Mouse (Mus musculus): ENCODE data around the gene Thap4. TPM values are rescaled to one million over a fixed set of nuclear protein-coding genes. Genes with fewer than 3 reads are reported as not detected.

The Thap4 gene
- total RNA-seq, 1 experiment from 2014 or later = 59.2 TPM

DNA sequence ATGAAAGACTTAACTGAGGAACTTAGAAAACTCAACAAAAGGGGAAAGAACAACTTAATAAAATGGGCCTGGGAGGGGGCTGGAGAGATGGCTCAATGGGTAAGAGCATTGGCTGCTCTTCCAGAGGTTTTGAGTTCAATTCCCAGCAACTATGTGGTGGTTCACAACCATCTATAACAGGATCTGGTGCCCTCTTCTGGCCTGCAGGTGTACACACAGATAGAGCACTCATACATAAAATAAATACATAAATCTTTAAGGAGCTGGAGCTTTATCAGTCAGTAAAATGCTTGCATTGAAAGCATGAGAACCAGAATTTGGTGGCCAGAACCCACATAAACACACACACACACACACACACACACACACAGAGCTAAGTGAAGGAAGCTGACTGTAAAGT is 11.8 kb downstream of the Thap4 start:
- DNase-seq = no peak

DNA sequence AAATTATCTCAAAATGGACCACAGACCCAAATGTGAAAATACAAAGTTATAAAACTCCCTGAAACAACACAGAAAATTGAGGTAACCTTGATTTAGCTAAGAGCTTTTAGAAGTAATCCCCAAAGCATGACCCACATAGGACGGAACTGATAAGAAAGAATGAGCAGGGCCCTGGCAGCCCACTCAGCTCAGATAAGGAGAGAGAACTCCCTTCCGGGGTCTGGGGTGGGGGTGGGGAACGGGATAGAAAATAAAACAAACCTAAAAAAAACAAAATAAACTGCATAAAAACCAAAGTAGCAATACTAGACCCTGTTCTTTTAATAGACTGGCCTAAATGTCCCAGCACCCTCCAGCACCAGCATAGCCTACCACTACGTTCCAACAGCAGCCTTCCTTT is 12.7 kb downstream of the Thap4 start:
- DNase-seq = no peak

DNA sequence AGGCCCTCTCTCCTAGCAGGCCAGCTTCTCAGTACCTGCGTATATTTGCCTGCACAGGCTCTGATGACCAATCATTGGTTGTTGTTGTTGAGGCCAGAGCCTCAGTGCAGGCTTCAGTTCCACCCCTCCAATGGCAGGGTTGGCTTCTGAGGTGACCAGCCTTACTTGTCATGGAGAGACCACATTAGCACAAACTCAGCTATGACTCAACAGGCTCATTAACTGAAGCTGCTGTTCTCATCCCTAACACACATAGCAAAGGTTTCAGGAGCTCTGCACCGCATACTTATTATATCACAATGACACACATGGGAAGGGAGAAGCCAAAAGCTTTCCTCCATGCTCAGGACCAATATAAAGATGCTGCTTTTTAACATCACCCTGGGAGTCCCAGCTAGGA is 14.0 kb downstream of the Thap4 start:
- DNase-seq = no peak

DNA sequence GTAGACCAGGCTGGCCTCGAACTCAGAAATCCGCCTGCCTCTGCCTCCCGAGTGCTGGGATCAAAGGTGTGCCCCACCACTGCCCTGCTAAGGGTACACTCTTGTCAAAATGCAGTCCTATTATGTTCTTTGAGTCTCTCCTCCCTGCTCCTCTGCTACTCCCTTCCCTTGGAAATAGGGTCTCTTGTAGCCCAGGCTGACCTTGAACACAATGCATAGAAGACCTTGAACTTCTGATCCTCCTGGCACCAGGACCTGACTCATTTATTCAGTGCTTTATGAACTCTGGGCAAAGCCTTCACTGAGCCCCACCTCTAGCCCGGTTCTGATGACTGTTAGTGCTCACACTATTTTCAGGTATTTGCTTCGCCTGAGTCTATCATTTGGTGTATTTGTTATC is 17.0 kb downstream of the Thap4 start:
- no peak for DNase-seq

DNA sequence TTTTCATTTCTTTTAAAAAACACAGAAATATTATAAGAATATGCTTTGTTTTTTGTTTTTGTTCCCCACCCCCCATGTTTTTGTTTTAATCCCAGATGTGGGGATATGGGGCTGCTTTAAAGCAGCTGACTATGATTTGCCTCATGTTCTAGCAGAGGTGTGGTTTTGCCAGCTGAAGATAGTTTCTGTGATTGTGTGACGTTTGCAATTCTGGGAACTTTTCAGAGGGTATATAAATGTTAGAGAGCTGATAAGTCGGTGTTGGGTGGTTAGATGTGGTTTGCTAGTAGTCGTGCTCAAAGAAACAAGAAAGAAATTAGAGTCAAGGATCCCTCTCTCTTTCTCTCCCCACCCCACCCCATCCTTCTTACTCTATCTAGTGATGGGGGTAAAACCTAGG is 18.8 kb downstream of the Thap4 start:
- no peak for DNase-seq

DNA sequence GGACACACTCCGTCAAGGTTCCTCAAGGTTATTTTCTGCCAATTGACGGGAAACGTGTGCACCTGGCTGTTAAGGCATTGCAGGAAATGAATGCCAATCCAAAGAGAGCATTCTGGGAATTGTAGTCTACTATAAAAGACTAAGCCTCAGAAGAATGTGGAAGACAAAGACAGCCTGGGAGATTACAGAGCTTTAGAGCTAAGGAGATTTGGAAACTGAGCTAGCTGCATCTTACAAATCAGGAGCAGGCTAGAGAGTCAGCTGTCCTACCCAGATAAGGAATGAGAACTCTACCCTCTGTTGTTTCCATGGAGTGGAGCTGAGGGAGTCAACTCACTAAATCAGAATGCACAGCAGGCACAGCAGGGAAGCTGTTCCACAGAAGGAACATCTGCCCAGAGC is 22.8 kb downstream of the Thap4 start:
- no peak for DNase-seq

DNA sequence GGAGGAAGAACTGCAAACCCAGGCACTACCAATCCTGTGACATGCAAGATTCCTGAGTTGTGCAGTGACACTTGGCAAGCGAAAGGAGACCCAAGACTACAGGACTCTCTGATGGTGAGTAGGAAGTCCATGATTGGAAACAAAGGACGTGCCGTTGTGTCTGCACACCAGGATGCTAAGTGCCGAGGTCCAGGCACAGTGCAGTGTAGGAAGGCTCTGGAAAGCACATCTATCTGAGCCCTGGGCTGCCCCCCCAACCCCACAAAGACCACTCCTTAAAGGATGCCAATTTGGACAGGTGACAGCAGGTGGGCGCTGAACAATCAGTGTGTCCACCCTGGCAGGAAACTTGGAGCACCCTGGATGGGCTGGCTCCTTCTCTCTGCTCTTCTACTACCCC is 23.6 kb downstream of the Thap4 start:
- no peak for DNase-seq

DNA sequence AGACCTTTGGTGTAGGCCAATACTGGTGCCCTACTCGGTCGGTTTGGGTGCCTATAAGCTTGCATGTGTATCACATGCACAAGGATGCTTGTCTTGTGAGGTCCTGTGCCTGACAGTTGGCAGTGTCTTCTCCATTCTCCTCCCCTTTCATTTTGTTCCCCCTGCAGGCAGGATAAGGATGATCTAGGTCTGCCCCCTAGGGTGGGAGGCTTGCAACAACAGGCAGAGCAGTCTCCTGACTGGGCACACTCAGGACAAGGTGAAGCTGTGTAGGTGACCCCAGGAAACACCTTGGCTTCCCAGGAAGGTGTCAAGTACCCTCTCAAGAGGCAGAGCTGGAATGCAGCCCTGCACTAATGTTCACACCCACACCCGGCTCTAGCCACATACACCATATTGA is 27.7 kb downstream of the Thap4 start:
- DNase-seq = peak; percentile 74

DNA sequence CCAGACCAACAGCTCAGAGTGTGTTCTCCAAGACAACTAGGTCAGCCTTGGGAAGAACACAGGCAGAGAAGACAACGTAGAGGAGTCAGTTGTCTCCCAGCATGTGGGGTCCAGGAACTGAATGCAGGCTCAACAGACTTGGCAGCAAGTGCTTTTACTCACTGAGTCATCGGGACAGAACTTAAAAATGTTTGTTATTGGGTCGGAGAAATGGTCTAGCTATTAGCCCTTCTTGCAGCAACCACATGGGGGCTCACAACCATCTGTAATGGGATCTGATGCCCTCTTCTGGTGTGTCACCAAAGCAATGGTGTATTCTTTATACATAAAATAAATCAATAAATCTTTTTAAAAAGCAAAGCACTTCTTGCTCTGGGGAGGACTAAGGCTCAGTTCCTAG is 28.5 kb downstream of the Thap4 start:
- DNase-seq = peak; percentile 23

DNA sequence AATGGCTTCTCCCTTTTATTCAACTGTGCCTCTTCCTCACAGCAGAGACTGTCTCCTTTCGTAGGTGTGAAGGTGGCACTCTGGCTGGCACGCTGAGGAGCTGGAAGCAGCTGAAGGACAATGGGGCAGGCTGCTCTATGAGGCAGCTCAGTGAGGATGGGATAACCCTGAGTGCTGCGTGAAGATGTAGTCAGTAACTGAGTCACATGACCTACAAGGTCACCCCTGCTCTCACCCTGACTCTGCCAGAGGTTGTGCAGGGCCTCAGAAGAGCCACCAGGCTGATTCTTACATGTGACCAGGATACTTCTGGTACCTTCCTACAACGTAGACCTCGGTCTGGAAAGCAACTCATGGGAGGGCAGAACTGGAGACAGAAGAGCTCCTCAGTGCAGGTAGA is 29.0 kb downstream of the Thap4 start:
- peak; percentile 38 for DNase-seq

DNA sequence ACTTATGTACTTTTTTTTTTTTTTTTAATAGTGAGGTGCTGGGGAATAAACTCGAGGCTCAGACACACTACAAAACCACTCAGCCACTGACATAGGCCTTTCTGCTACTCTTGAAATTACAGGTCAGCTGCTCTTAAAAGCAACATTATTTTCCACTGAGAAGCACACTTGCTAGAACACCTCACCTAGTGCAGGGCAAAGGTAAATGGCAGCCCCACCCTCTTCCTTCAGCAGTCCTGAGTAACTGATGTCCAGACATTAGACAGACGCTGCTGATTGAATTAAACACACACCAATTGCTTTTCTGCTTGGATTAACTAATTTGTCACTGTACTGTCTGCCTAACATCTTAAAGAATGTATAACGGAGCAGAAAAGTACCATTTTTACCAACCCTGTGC is 30.0 kb downstream of the Thap4 start:
- DNase-seq = no peak

DNA sequence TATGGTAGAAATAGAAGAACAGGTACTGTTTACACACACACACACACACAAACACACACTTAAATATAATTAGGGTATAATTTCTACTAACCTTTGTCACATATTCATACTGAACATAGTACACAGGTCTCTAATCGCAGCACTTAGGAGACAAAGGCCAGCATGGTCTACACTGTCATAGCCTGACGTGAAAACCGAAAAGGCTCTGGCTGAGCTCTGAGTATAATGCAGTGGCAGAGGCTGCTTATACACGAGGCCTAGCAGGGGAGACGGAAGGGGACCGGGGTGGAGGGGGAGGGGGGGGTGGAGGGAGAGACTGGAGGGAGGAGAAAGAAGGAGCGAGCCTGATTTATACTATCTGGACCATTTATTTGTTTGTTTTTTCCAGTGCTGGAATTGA is 33.1 kb downstream of the Thap4 start:
- no peak for DNase-seq

DNA sequence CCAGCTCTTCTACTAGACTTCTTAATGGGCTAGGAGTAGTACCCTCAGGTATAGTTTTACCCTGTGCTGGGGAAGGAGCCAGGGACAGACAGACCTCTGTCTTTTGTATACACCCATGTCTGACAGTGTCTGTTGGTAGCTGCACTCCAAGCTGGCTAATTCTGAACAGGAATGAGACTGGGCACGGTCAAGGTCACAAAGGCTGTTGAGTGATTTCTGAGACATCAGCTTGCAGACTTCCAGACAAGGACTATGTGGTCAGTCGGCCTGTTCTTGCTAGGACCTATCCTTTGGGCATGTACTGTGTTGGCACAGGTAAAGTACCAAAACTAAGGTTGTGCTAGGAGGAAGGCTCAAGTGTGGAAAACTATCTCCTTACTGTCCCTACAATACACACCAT is 38.5 kb downstream of the Thap4 start:
- no peak for DNase-seq

DNA sequence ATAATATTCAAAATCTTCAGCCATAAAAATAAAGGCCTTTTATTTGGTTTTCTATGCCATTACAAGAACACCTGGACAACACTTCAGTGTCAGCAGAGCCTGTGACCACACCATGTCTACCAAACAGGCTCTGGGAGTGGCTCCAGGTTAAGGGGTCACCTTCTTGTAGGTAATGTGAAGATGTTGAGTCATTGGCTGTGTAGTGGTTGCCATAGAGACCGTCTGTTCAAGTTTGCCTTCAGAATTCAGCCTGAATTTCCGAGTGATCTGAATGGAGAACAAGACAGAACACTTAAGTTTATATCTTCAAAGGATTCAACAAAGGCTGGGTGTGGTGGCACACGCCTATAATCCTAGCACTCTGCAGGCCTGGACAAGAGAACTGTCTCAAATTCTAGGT is 49.3 kb downstream of the Thap4 start:
- no peak for DNase-seq

DNA sequence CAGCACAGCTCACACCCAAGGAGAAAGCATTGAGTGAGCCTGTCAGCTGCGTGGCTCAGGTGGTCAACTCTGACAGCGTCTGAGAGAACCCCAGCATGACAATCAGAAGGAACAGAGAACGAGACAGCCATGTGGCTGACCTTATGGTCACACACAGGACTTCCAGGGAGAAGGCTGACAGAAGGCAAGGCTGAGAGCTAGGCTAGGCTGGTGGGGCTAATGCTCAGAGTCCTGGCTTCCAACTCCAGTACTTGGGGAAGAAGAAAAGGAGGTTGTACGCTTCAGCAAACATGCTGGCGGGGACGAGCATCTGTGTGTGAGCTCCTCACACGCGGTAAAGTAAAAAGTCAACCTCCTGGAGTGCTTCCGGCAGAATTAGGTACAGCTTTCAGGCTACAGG is 50.3 kb downstream of the Thap4 start:
- DNase-seq = no peak

DNA sequence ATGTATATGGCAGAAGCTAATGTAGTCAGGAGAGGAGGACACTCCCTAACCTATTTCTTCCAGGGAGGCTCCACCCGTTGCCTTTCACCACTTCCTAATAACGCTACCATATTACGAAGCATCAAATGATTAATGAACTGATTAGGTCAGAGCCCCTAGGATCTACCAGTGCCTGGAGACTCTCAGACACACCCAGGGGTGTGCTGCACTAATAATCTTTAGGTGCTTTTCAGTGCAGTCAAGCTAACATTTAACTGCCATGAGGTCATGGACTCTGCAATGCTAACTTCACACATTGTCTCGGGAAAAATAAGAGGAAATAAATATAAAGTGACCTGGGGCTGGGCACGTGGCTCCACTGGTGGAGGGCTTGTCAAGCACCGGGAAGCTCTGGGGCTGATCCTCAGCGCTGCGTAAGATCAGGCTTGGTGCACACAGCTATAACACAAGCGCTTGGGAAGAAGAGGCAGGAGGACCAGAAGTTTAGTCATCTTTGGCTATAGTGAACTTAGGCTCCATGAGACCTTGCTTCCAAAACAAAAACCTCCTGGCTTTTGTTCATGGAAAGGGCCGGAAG is 51.1 kb downstream of the Thap4 start:
- no peak for DNase-seq

DNA sequence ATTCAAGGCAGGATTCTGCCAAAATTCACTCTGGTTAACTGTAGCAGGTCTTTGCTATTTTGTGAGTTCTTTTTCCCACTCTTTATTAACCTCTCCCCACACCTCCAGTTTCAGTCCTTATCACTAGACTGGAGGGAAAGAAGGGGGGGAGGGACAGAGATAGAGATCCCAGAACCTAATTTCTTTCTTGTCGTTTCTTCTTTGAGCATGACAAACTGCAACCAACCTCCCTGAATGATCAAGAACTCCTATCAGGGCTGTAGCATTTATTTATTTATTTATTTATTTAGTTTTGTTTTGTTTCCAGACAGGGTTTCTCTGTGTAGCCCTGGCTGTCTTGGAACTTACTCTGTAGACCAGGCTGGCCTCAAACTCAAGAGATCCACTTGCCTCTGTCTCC is 52.6 kb downstream of the Thap4 start:
- no peak for DNase-seq

DNA sequence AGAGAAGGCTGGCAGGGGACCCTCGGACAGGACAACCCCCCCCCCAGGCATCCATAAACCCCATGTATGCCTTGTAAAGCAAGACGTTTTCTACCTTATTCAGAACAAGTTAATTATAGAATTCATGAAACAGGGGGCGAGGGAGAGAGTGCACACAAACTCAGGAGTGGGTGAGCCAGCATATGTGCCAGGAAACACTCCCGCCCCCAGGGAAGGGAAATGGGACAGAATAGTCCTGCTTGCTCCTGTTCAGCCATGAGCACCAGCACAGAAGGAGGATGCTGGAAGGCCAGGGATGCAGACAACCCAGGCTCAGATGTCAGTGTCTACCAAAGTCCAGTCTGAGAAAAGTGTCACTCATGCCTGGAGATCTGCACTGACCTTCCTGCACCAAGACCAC is 55.5 kb downstream of the Thap4 start:
- no peak for DNase-seq

DNA sequence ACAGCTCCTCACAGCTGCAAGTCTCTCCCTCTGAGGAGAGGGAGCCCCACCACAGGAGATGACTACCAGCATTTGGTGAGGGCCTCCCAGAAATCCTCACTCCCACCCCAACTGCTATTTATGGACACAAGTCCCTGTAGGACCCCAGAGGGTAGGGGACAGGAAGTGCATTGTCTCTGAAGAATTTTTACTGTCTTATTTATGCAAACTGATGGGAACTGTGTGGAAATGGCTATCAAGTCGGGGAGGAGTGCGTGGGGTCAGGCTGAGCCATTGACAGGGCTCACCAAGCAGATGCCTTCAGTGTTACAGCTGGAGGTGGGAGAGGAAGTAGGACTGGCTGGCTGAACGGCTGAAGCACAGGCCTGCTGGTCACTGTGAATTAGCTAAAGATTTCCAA is 57.3 kb downstream of the Thap4 start:
- no peak for DNase-seq

DNA sequence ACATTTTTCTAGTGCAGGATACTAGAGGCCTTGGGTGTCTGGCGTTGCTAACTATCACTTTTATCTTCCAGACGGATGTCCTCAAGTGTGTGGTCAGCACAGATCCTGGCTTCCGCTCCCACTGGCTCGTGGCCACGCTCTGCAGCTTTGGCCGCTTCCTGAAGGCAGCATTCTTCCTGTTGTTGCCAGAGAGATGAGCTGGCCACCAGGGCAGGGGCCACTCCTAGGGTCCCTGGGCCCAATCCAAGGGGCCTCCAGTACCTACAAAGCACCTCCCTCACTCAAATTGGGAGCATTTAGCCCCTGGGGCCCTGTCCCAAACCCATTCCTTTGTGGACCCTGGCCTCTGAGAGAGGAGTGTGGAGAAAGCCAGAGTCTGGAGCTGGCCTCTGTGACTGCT is 59.7 kb downstream of the Thap4 start:
- DNase-seq = peak; percentile 63

DNA sequence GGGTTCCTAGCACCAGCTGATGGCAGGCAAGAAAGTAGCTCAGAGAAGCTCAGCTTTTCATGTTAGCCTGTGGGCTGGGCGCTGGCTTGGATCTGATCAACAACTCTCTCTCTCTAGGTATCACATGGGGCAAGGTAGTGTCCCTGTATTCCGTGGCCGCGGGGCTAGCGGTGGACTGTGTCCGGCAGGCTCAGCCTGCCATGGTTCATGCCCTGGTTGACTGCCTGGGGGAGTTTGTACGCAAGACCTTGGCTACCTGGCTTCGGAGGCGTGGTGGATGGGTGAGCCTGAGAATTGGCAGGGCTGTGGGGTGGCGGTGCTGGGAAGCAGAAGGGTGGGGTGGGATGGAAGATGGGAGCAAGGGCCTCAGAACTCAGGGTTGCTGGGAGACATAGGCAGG is 60.7 kb downstream of the Thap4 start:
- no peak for DNase-seq

DNA sequence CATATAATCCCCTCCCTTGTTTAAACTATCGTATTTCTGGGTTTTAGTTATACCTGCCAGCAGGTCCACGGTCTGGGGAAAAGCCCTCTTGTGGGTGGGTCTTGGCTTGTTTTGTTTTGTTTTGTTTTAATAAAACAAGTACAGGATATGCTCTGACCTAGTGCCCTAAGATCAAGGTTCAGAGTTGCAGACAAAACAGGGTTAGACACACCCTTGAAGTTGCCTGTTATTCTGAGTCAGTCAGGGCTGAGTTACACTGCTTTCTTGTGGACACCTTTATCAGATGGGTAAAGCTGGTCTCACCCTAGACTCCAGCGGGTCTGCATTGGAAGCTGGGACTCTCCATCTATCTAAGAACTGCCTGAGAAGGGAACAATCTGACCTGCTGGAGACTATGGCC is 61.2 kb downstream of the Thap4 start:
- no peak for DNase-seq

DNA sequence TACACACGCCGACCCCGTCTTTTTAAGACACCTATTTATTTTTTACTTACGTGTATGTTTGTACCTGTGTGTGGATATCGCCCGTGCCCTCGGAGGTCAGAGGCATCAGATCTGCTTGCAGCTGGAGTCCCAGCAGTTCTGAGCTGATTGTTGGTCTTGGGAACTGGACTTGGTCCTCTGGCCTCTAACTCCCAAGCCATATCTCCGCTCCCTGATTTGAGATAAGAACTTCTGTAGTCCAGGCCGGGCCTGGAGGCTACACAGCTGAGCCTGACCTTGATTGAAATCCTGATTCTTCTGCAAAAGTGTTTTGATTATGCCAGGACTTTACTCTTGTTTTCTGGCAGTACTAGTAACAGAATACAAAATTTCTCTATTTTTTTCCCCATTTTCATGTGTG is 61.9 kb downstream of the Thap4 start:
- DNase-seq = no peak

DNA sequence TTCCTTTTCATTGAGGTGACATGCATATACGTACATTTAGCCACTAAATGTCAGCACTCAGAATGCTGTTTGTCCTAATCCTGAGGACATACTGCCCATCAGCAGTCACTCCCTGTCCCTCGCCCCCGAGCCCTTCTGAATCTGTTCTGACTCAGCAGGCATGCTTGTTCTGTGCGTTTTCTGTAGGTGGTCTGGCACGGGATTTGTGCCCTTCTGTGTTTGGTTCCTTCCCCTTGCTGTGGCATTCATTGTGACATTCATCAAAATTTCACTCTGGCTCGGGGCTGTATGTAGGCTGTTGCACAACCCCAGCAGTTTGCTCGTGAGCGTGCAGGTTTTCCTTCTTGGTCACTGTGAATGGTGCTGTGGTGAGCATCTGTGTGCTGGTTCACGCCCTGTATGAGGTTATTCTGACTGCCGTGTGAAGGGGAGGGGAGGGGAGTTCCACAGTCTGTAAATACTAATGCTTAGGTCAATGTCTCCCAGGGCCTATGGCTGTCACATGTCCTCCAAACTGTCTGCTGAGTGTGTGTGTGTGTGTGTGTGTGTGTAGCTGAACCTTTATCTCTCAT is 62.8 kb downstream of the Thap4 start:
- DNase-seq = no peak

DNA sequence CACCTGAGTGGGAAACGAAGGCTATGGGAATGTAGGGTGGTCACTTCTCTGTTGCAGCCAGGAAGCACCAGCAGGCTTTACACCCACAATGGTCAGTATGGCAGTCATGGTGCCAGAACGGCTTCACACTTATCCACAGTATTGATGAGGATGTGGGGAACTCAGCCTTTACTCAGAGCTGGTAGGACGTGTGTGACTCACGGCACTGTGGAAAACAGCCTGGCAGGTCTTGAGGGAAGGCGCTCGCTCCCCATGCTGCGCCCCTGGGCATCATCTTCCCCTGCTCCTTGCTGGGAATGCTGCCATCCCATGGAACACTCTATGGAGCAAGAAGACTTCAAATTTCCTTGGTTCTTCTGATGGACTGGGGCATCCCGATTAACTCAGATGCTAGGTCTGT is 63.6 kb downstream of the Thap4 start:
- DNase-seq = no peak
